Comparison of ENCODE assay signal across 24 mouse cellular contexts in the genomic region with DNA sequence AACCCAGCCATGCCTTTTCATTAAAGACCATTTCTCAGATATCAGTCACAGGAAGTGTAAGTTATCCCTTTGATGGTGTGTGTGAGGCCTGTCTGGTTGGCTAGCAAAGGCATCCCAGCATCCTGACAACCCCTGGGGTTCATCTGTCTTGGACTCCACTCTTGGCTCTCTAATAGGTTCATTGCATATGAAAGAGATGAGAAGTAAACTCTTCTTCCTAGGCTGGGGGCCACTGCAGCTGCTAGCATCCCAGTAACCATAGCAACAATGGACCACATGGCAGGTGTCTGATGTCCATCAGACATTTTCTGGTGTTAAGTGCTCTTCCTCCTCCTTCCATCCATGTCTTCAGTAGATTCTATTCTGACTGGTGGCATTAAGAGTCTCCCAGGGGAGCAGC. TPM values are rescaled to one million over a fixed set of nuclear protein-coding genes. Genes with fewer than 3 reads are reported as not detected.
DNase-seq lines count a peak whose midpoint lies in the region; ATAC-seq lines count a peak whose summit lies in the region.
"Had no signal": no experiment of that assay in that cellular context is flagged by ENCODE, and none has a peak within 500 bp of the region (broad histone marks: within the 10 kb centered on the region; RNA-seq: fewer than 3 reads in every experiment).

No protein-coding gene starts in this region.

- no peaks in the 10 kb centered on the region for H3K36me3 ChIP-seq in forebrain, embryonic 14.5 days (ENCODE audit: control insufficient read depth, insufficient read depth, low read length)
- H3K36me3 ChIP-seq in forebrain, embryonic 10.5 days (replicated peaks) = no peaks in the 10 kb centered on the region
- no peaks in the 10 kb centered on the region for H3K36me3 ChIP-seq in hindbrain, embryonic 11.5 days (ENCODE audit: control insufficient read depth, insufficient read depth, low read length)
- no peaks in the 10 kb centered on the region for H3K36me3 ChIP-seq in midbrain, embryonic 14.5 days (ENCODE audit: control insufficient read depth, insufficient read depth, low read length)
- H3K36me3 ChIP-seq: embryonic facial prominence, embryonic 12.5 days; heart, embryonic 13.5 days; intestine, embryonic 15.5 days; limb, embryonic 13.5 days; liver, embryonic 13.5 days had no signal

- H3K4me2 ChIP-seq in forebrain, embryonic 14.5 days (ENCODE audit: low read length) = no peak overlapping the region
- no peak overlapping the region for H3K4me2 ChIP-seq in hindbrain, embryonic 11.5 days (replicated peaks; ENCODE audit: low read depth, low read length)
- no peak overlapping the region for H3K4me2 ChIP-seq in midbrain, embryonic 14.5 days (ENCODE audit: low read length)
- H3K4me2 ChIP-seq: embryonic facial prominence, embryonic 12.5 days; heart, embryonic 13.5 days; intestine, embryonic 15.5 days; limb, embryonic 13.5 days; liver, embryonic 13.5 days; lung, embryonic 14.5 days had no signal

- H3K9ac ChIP-seq in forebrain, embryonic 14.5 days (ENCODE audit: low read length) = no peak overlapping the region
- H3K9ac ChIP-seq in hindbrain, embryonic 11.5 days (ENCODE audit: low read depth, low read length) = no peak overlapping the region
- no peak overlapping the region for H3K9ac ChIP-seq in midbrain, embryonic 14.5 days (replicated peaks; ENCODE audit: low read length)
- H3K9ac ChIP-seq: embryonic facial prominence, embryonic 12.5 days; heart, embryonic 13.5 days; intestine, embryonic 15.5 days; limb, embryonic 13.5 days; liver, embryonic 13.5 days; lung, embryonic 14.5 days had no signal

- DNase-seq in forebrain, embryonic 14.5 days (ENCODE audit: low spot score) = peak; percentile 67
- no peak for DNase-seq in forebrain, embryonic 10.5 days (ENCODE audit: extremely low spot score, low spot score)
- peak; percentile 19 for DNase-seq in ES-CJ7 (ENCODE audit: low read depth, low spot score)
- peak; percentile 37 for DNase-seq in hindbrain, embryonic 11.5 days (ENCODE audit: low spot score)
- DNase-seq in midbrain, embryonic 14.5 days = peak; percentile 73
- DNase-seq in right cerebral cortex, postnatal 4 days = no peak
- DNase-seq in thymus, postnatal 36 days = no peak
- DNase-seq: adrenal gland, postnatal 10 days; cerebellum, postnatal 36 days; gastrocnemius, postnatal 14 days; heart, adult 18-20 months; heart, postnatal 4 days; liver, embryonic 13.5 days; lung, embryonic 14.5 days; lung, postnatal 4 days; spleen, adult 18-20 months; thymus, postnatal 25 days had no signal

- peaks cover 6% of the 10 kb centered on the region; the same call in 1 of the 2 replicates for H3K27me3 ChIP-seq in forebrain, embryonic 14.5 days (replicated peaks; ENCODE audit: control insufficient read depth, insufficient read depth, low read length)
- peaks cover 51% of the 10 kb centered on the region for H3K27me3 ChIP-seq in forebrain, embryonic 10.5 days (ENCODE audit: poor library complexity, severe bottlenecking)
- H3K27me3 ChIP-seq in hindbrain, embryonic 11.5 days (ENCODE audit: control insufficient read depth, insufficient read depth, low read length) = no peaks in the 10 kb centered on the region
- no peaks in the 10 kb centered on the region for H3K27me3 ChIP-seq in midbrain, embryonic 14.5 days (ENCODE audit: control insufficient read depth, insufficient read depth, low read length)

- ATAC-seq in forebrain, embryonic 14.5 days = peak; percentile 33
- ATAC-seq in hindbrain, embryonic 11.5 days (ENCODE audit: low FRiP score) = no peak
- ATAC-seq in midbrain, embryonic 14.5 days (ENCODE audit: low FRiP score, low TSS enrichment) = peak; percentile 26; the same call in 1 of the 2 replicates
- no peak for ATAC-seq in frontal cortex, adult (ENCODE audit: low TSS enrichment)
- ATAC-seq: activated CD4-positive, CD25-positive, alpha-beta regulatory T cell, adult 4 months; intestine, embryonic 15.5 days had no signal

- no peaks in the 10 kb centered on the region for H3K9me3 ChIP-seq in forebrain, embryonic 14.5 days (replicated peaks; ENCODE audit: control insufficient read depth, low read length)
- H3K9me3 ChIP-seq in forebrain, embryonic 10.5 days = no peaks in the 10 kb centered on the region
- no peaks in the 10 kb centered on the region for H3K9me3 ChIP-seq in hindbrain, embryonic 11.5 days (ENCODE audit: control insufficient read depth, low read length)
- no peaks in the 10 kb centered on the region for H3K9me3 ChIP-seq in midbrain, embryonic 14.5 days (ENCODE audit: control insufficient read depth, low read length)
- H3K9me3 ChIP-seq: embryonic facial prominence, embryonic 12.5 days; heart, embryonic 13.5 days; intestine, embryonic 15.5 days; limb, embryonic 13.5 days; liver, embryonic 13.5 days had no signal

- H3K4me3 ChIP-seq in forebrain, embryonic 14.5 days (ENCODE audit: low read depth, low read length) = no peak overlapping the region
- no peak overlapping the region for H3K4me3 ChIP-seq in forebrain, embryonic 10.5 days
- no peak overlapping the region for H3K4me3 ChIP-seq in hindbrain, embryonic 11.5 days (ENCODE audit: low read depth, low read length)
- no peak overlapping the region for H3K4me3 ChIP-seq in midbrain, embryonic 14.5 days (replicated peaks; ENCODE audit: low read depth, low read length)
- H3K4me3 ChIP-seq: embryonic facial prominence, embryonic 12.5 days; erythroblast, embryonic 14.5 days; heart, embryonic 13.5 days; intestine, embryonic 15.5 days; limb, embryonic 13.5 days; liver, embryonic 13.5 days had no signal

- no peak overlapping the region for H3K27ac ChIP-seq in forebrain, embryonic 14.5 days (ENCODE audit: low read depth, low read length)
- no peak overlapping the region for H3K27ac ChIP-seq in forebrain, embryonic 10.5 days
- H3K27ac ChIP-seq in hindbrain, embryonic 11.5 days (ENCODE audit: low read depth, low read length) = 0 out of 2 replicates have a peak overlapping the region, but pooled peaks have one; percentile 24
- H3K27ac ChIP-seq in midbrain, embryonic 14.5 days (replicated peaks; ENCODE audit: low read depth, low read length) = peak overlapping the region; percentile 65
- H3K27ac ChIP-seq: embryonic facial prominence, embryonic 12.5 days; heart, embryonic 13.5 days; intestine, embryonic 15.5 days; limb, embryonic 13.5 days; liver, embryonic 13.5 days had no signal

- H3K4me1 ChIP-seq in forebrain, embryonic 14.5 days (ENCODE audit: control insufficient read depth, insufficient read depth, low read length) = peaks cover 25% of the 10 kb centered on the region
- H3K4me1 ChIP-seq in forebrain, embryonic 10.5 days = peaks cover 47% of the 10 kb centered on the region
- peaks cover 8% of the 10 kb centered on the region for H3K4me1 ChIP-seq in hindbrain, embryonic 11.5 days (replicated peaks; ENCODE audit: control insufficient read depth, insufficient read depth, low read length)
- H3K4me1 ChIP-seq in midbrain, embryonic 14.5 days (ENCODE audit: control insufficient read depth, insufficient read depth, low read length) = peaks cover 47% of the 10 kb centered on the region

RNA-seq across cellular contexts. Expression of gene Syt13, which starts 2.6 kb away (rescaled TPM):
- polyA plus RNA-seq in forebrain, embryonic 14.5 days (2014; fragmentation: Nextera tagmentation; extraction: Ambion mirVana) = 35.4 and 36.8 TPM in 2 replicates
- 3.2 and 3.7 TPM in 2 replicates for polyA plus RNA-seq in forebrain, embryonic 10.5 days (2016; fragmentation: Nextera tagmentation; extraction: Ambion mirVana)
- polyA plus RNA-seq in hindbrain, embryonic 11.5 days (2014; fragmentation: Nextera tagmentation; extraction: Ambion mirVana) = 15.4 and 25.0 TPM in 2 replicates
- polyA plus RNA-seq in midbrain, embryonic 14.5 days (2014; fragmentation: Nextera tagmentation; extraction: Ambion mirVana) = 44.9 and 48.9 TPM in 2 replicates
- polyA plus RNA-seq: activated CD4-positive, CD25-positive, alpha-beta regulatory T cell, adult 4 months; erythroblast, embryonic 14.5 days had no signal

Comparison
In these comparisons a context has a peak if more than half of its experiments do, and no peak if none do; other contexts are left out.
1. DNase-seq: peak in forebrain, embryonic 14.5 days (single experiment), ES-CJ7 (single experiment), hindbrain, embryonic 11.5 days (single experiment) and midbrain, embryonic 14.5 days (single experiment); none in forebrain, embryonic 10.5 days (single experiment), right cerebral cortex, postnatal 4 days (single experiment) and thymus, postnatal 36 days (0 of 2).
2. ATAC-seq: peak in forebrain, embryonic 14.5 days (single experiment) and midbrain, embryonic 14.5 days (single experiment); none in hindbrain, embryonic 11.5 days (single experiment) and frontal cortex, adult (single experiment).
3. H3K27ac ChIP-seq: peak in hindbrain, embryonic 11.5 days (single experiment) and midbrain, embryonic 14.5 days (single experiment); none in forebrain, embryonic 14.5 days (single experiment) and forebrain, embryonic 10.5 days (single experiment).